ENCODE assay signal across 8 mouse cellular contexts in the genomic region with DNA sequence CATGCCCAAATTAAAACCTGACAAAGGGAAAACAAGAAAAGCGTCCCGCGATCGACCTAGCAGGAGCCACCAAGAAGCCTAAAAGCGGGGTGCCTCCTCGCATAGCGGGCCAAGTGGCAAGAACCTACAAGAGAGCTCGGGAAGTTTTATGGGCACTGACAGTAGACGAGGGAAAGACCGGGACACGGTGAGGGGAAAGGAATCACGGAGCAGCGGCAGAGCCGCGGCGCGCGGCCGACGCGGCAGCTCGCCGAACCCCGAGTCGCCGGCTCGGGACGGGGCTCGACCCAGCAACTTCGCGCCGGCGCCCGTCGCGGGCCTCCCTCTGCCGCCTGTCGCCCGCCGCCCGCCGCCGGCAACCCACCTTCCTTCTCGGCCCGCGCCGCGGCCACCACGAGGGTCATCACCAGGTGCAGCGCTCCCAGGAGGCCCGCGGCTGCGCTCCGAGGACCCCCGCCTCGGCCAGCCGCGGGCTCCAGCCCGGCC. TPM values are rescaled to one million over a fixed set of nuclear protein-coding genes. Genes with fewer than 3 reads are reported as not detected.
DNase-seq lines count a peak whose midpoint lies in the region; ATAC-seq lines count a peak whose summit lies in the region.

No protein-coding gene starts in this region.

- ATAC-seq in hindbrain, embryonic 15.5 days (ENCODE audit: low FRiP score, low read depth) = no peak; the same call in 1 of the 2 replicates
- ATAC-seq in liver, embryonic 15.5 days (ENCODE audit: insufficient read depth) = peak; percentile 7
- no peak for ATAC-seq in inflammation-experienced regulatory T-cells, adult 6 months

- H3K27me3 ChIP-seq in forebrain, embryonic 10.5 days (ENCODE audit: poor library complexity, severe bottlenecking) = no peaks in the 10 kb centered on the region
- H3K27me3 ChIP-seq in hindbrain, embryonic 15.5 days = no peaks in the 10 kb centered on the region
- H3K27me3 ChIP-seq in liver, embryonic 15.5 days = no peaks in the 10 kb centered on the region

- H3K4me2 ChIP-seq in hindbrain, embryonic 15.5 days = peak overlapping the region; percentile 76
- peak overlapping the region; percentile 84 for H3K4me2 ChIP-seq in liver, embryonic 15.5 days

- under 1% methylated on average over 59 of the region's 59 CpGs for WGBS in forebrain, embryonic 10.5 days
- under 1% methylated on average over 27 of the region's 59 CpGs for WGBS in hindbrain, embryonic 15.5 days
- under 1% methylated on average over 40 of the region's 59 CpGs for WGBS in liver, embryonic 15.5 days (ENCODE audit: insufficient replicate concordance)

- H3K9me3 ChIP-seq in forebrain, embryonic 10.5 days = no peaks in the 10 kb centered on the region
- H3K9me3 ChIP-seq in hindbrain, embryonic 15.5 days = no peaks in the 10 kb centered on the region
- no peaks in the 10 kb centered on the region for H3K9me3 ChIP-seq in liver, embryonic 15.5 days (replicated peaks)

- peaks cover 40% of the 10 kb centered on the region for H3K4me1 ChIP-seq in forebrain, embryonic 10.5 days
- H3K4me1 ChIP-seq in hindbrain, embryonic 15.5 days (replicated peaks) = peaks cover 49% of the 10 kb centered on the region
- H3K4me1 ChIP-seq in liver, embryonic 15.5 days (replicated peaks) = peaks cover 81% of the 10 kb centered on the region

- peak; percentile 21 for DNase-seq in right cerebral cortex, adult 18-20 months
- no peak for DNase-seq in right cerebral cortex, adult 2 months (ENCODE audit: low spot score in 2 of 2)
- peak; percentile 42 for DNase-seq in adrenal gland, postnatal 25 days
- DNase-seq in forebrain, embryonic 10.5 days (ENCODE audit: extremely low spot score, low spot score) = peak; percentile 44
- DNase-seq in retina, postnatal 7 days (ENCODE audit: low read depth, low spot score) = peak; percentile 14

- H3K36me3 ChIP-seq in forebrain, embryonic 10.5 days (replicated peaks) = no peaks in the 10 kb centered on the region
- no peaks in the 10 kb centered on the region for H3K36me3 ChIP-seq in hindbrain, embryonic 15.5 days
- H3K36me3 ChIP-seq in liver, embryonic 15.5 days (replicated peaks) = no peaks in the 10 kb centered on the region

- H3K27ac ChIP-seq in forebrain, embryonic 10.5 days = peak overlapping the region; percentile 98
- peak overlapping the region; percentile 99 for H3K27ac ChIP-seq in hindbrain, embryonic 15.5 days (replicated peaks)
- peak overlapping the region; percentile 92 for H3K27ac ChIP-seq in liver, embryonic 15.5 days (replicated peaks)

- H3K4me3 ChIP-seq in forebrain, embryonic 10.5 days = peak overlapping the region; percentile 99
- peak overlapping the region; percentile 98 for H3K4me3 ChIP-seq in hindbrain, embryonic 15.5 days
- peak overlapping the region; percentile 96 for H3K4me3 ChIP-seq in liver, embryonic 15.5 days (replicated peaks)

- H3K9ac ChIP-seq in hindbrain, embryonic 15.5 days = peak overlapping the region; percentile 97
- H3K9ac ChIP-seq in liver, embryonic 15.5 days = peak overlapping the region; percentile 100

RNA-seq across cellular contexts. Expression of a gene that starts 4.6 kb away (rescaled TPM):
- total RNA-seq in adrenal gland, postnatal 25 days (2021) = 48.1 and 50.8 TPM in 2 replicates
- polyA plus RNA-seq in forebrain, embryonic 10.5 days (2016; fragmentation: Nextera tagmentation; extraction: Ambion mirVana) = 12.2 and 13.0 TPM in 2 replicates
- 11.9 and 13.5 TPM in 2 replicates for polyA plus RNA-seq in hindbrain, embryonic 15.5 days (2015; fragmentation: Nextera tagmentation; extraction: Ambion mirVana)
- 8.0 and 8.6 TPM in 2 replicates for polyA plus RNA-seq in liver, embryonic 15.5 days (2015; fragmentation: Nextera tagmentation; extraction: Ambion mirVana)
- polyA plus RNA-seq in inflammation-experienced regulatory T-cells, adult 6 months (2017; shearing (Covaris generic)) = 10 to 100 TPM in 2 of 3 experiments, 1 to 10 TPM in 1; 7.5 to 15.1 (median 13.0) TPM

Comparison
In these comparisons a context has a peak if more than half of its experiments do, and no peak if none do; other contexts are left out.
1. DNase-seq: peak in right cerebral cortex, adult 18-20 months (single experiment), adrenal gland, postnatal 25 days (single experiment), forebrain, embryonic 10.5 days (single experiment) and retina, postnatal 7 days (single experiment); none in right cerebral cortex, adult 2 months (0 of 2).
2. Peak in every context shown above with its lines, with median percentiles within 50 percentile points of each other: H3K27ac ChIP-seq and H3K4me3 ChIP-seq.